Mouse (Mus musculus): ENCODE results near the gene Nalcn. TPM values are rescaled to one million over a fixed set of nuclear protein-coding genes. Genes with fewer than 3 reads are reported as not detected.

Gene Nalcn
- polyA plus RNA-seq, 1 experiment from 2014 or later = 0.09 TPM

- Histone ChIP-seq H3K36me3 (ENCODE audit: insufficient read depth, low read length) (no peaks in the 10 kb centered on the region), H3K4me2 (ENCODE audit: low read length) (no peak overlapping the region), H3K4me1 (replicated peaks; ENCODE audit: insufficient read depth, low read length) (no peaks in the 10 kb centered on the region), H3K4me3 (replicated peaks; ENCODE audit: low read depth, low read length) (no peak overlapping the region), H3K27ac (no peak overlapping the region), H3K27me3 (ENCODE audit: insufficient read depth, low read length) (no peaks in the 10 kb centered on the region), H3K9me3 (replicated peaks; ENCODE audit: low read length) (no peaks in the 10 kb centered on the region), H3K9ac (ENCODE audit: low read depth, low read length) (no peak overlapping the region)
- no peak for ATAC-seq (replicated peaks; ENCODE audit: low FRiP score, low read depth)
- no peak for DNase-seq (ENCODE audit: low spot score)
- WGBS = 77% methylated on average over 1 of the region's 1 CpGs
- no peak for TF ChIP-seq CTCF (IDR thresholded peaks at IDR 0.05; ENCODE audit: low read depth)
Observed at GRCm38 (mm10) chr14:123462026-123462425, 164.9 kb downstream of the Nalcn start.

- H3K27me3 ChIP-seq (ENCODE audit: insufficient read depth, low read length) = no peaks in the 10 kb centered on the region
- no peak overlapping the region for H3K4me2 ChIP-seq (ENCODE audit: low read length)
- TF ChIP-seq CTCF (IDR thresholded peaks at IDR 0.05; ENCODE audit: low read depth) = no peak
- DNase-seq (ENCODE audit: low spot score) = no peak
- H3K9me3 ChIP-seq (replicated peaks; ENCODE audit: low read length) = no peaks in the 10 kb centered on the region
- no peak overlapping the region for H3K9ac ChIP-seq (ENCODE audit: low read depth, low read length)
- H3K27ac ChIP-seq = no peak overlapping the region
- no peaks in the 10 kb centered on the region for H3K36me3 ChIP-seq (ENCODE audit: insufficient read depth, low read length)
- H3K4me3 ChIP-seq (replicated peaks; ENCODE audit: low read depth, low read length) = no peak overlapping the region
- no peaks in the 10 kb centered on the region for H3K4me1 ChIP-seq (replicated peaks; ENCODE audit: insufficient read depth, low read length)
- no peak; the same call in 1 of the 2 replicates for ATAC-seq (replicated peaks; ENCODE audit: low FRiP score, low read depth)
- WGBS = 79% methylated on average over 1 of the region's 1 CpGs
Observed at GRCm38 (mm10) chr14:123446031-123446430, 180.9 kb downstream of the Nalcn start.

GRCm38 (mm10) chr14:123435542-123435941, 191.4 kb downstream of the Nalcn start:
- 75% methylated on average over 3 of the region's 3 CpGs for WGBS
- ATAC-seq (replicated peaks; ENCODE audit: low FRiP score, low read depth) (no peak), DNase-seq (ENCODE audit: low spot score) (no peak)
- no peak overlapping the region for H3K4me3 ChIP-seq (replicated peaks; ENCODE audit: low read depth, low read length)
- no peak overlapping the region for H3K4me2 ChIP-seq (ENCODE audit: low read length)
- H3K4me1 ChIP-seq (replicated peaks; ENCODE audit: insufficient read depth, low read length) = no peaks in the 10 kb centered on the region
- no peaks in the 10 kb centered on the region for H3K27me3 ChIP-seq (ENCODE audit: insufficient read depth, low read length)
- no peak overlapping the region for H3K27ac ChIP-seq
- H3K9ac ChIP-seq (ENCODE audit: low read depth, low read length) = no peak overlapping the region
- H3K36me3 ChIP-seq (ENCODE audit: insufficient read depth, low read length) = no peaks in the 10 kb centered on the region
- no peaks in the 10 kb centered on the region for H3K9me3 ChIP-seq (replicated peaks; ENCODE audit: low read length)
- TF ChIP-seq CTCF (IDR thresholded peaks at IDR 0.05; ENCODE audit: low read depth) = no peak

GRCm38 (mm10) chr14:123376167-123376855, 250.6 kb downstream of the Nalcn start:
- Histone ChIP-seq H3K9me3 (replicated peaks; ENCODE audit: low read length) (no peaks in the 10 kb centered on the region), H3K9ac (ENCODE audit: low read depth, low read length) (no peak overlapping the region), H3K4me3 (replicated peaks; ENCODE audit: low read depth, low read length) (no peak overlapping the region), H3K36me3 (ENCODE audit: insufficient read depth, low read length) (no peaks in the 10 kb centered on the region), H3K4me1 (replicated peaks; ENCODE audit: insufficient read depth, low read length) (no peaks in the 10 kb centered on the region), H3K4me2 (ENCODE audit: low read length) (no peak overlapping the region), H3K27ac (no peak overlapping the region), H3K27me3 (ENCODE audit: insufficient read depth, low read length) (no peaks in the 10 kb centered on the region)
- 71% methylated on average over 7 of the region's 7 CpGs for WGBS
- DNase-seq (ENCODE audit: low spot score) (no peak), ATAC-seq (replicated peaks; ENCODE audit: low FRiP score, low read depth) (no peak)
- no peak for TF ChIP-seq CTCF (IDR thresholded peaks at IDR 0.05; ENCODE audit: low read depth)

- H3K4me3 ChIP-seq (replicated peaks; ENCODE audit: low read depth, low read length) = no peak overlapping the region
- no peaks in the 10 kb centered on the region for H3K4me1 ChIP-seq (replicated peaks; ENCODE audit: insufficient read depth, low read length)
- 14% methylated on average over 9 of the region's 9 CpGs for WGBS
- H3K27ac ChIP-seq = no peak overlapping the region
- no peaks in the 10 kb centered on the region for H3K9me3 ChIP-seq (replicated peaks; ENCODE audit: low read length)
- H3K36me3 ChIP-seq (ENCODE audit: insufficient read depth, low read length) = no peaks in the 10 kb centered on the region
- no peak overlapping the region for H3K9ac ChIP-seq (ENCODE audit: low read depth, low read length)
- no peaks in the 10 kb centered on the region for H3K27me3 ChIP-seq (ENCODE audit: insufficient read depth, low read length)
- H3K4me2 ChIP-seq (ENCODE audit: low read length) = no peak overlapping the region
- peak; percentile 82 for TF ChIP-seq CTCF (IDR thresholded peaks at IDR 0.05; ENCODE audit: low read depth)
- ATAC-seq (replicated peaks; ENCODE audit: low FRiP score, low read depth) (peak; percentile 71; the same call in 1 of the 2 replicates), DNase-seq (ENCODE audit: low spot score) (peak; percentile 68)
Observed at GRCm38 (mm10) chr14:123371522-123371921, 255.4 kb downstream of the Nalcn start.

- no peaks in the 10 kb centered on the region for H3K36me3 ChIP-seq (ENCODE audit: insufficient read depth, low read length)
- no peaks in the 10 kb centered on the region for H3K9me3 ChIP-seq (replicated peaks; ENCODE audit: low read length)
- WGBS = 89% methylated on average over 1 of the region's 1 CpGs
- no peak overlapping the region for H3K4me3 ChIP-seq (replicated peaks; ENCODE audit: low read depth, low read length)
- H3K4me2 ChIP-seq (ENCODE audit: low read length) = no peak overlapping the region
- no peaks in the 10 kb centered on the region for H3K4me1 ChIP-seq (replicated peaks; ENCODE audit: insufficient read depth, low read length)
- no peak for TF ChIP-seq CTCF (IDR thresholded peaks at IDR 0.05; ENCODE audit: low read depth)
- ATAC-seq (replicated peaks; ENCODE audit: low FRiP score, low read depth) (no peak), DNase-seq (ENCODE audit: low spot score) (no peak)
- H3K27ac ChIP-seq = no peak overlapping the region
- H3K9ac ChIP-seq (ENCODE audit: low read depth, low read length) = no peak overlapping the region
- H3K27me3 ChIP-seq (ENCODE audit: insufficient read depth, low read length) = no peaks in the 10 kb centered on the region
Observed at GRCm38 (mm10) chr14:123359691-123360090, 267.3 kb downstream of the Nalcn start.

- Histone ChIP-seq H3K4me2 (ENCODE audit: low read length) (no peak overlapping the region), H3K36me3 (ENCODE audit: insufficient read depth, low read length) (no peaks in the 10 kb centered on the region), H3K9me3 (replicated peaks; ENCODE audit: low read length) (no peaks in the 10 kb centered on the region), H3K9ac (ENCODE audit: low read depth, low read length) (no peak overlapping the region), H3K27me3 (ENCODE audit: insufficient read depth, low read length) (no peaks in the 10 kb centered on the region), H3K27ac (no peak overlapping the region), H3K4me3 (replicated peaks; ENCODE audit: low read depth, low read length) (no peak overlapping the region), H3K4me1 (replicated peaks; ENCODE audit: insufficient read depth, low read length) (no peaks in the 10 kb centered on the region)
- ATAC-seq (replicated peaks; ENCODE audit: low FRiP score, low read depth) = peak; percentile 36; the same call in 1 of the 2 replicates
- WGBS = 12% methylated on average over 6 of the region's 6 CpGs
- TF ChIP-seq CTCF (IDR thresholded peaks at IDR 0.05; ENCODE audit: low read depth) = peak; percentile 74
- DNase-seq (ENCODE audit: low spot score) = peak; percentile 47
Observed at GRCm38 (mm10) chr14:123352973-123353372, 274.0 kb downstream of the Nalcn start.
